Mouse (Mus musculus): ENCODE data around the gene Spata31d1a. TPM values are rescaled to one million over a fixed set of nuclear protein-coding genes. Genes with fewer than 3 reads are reported as not detected.

The Spata31d1a gene
- polyA plus RNA-seq, 1 experiment from 2014 or later = 0.13 TPM

DNA sequence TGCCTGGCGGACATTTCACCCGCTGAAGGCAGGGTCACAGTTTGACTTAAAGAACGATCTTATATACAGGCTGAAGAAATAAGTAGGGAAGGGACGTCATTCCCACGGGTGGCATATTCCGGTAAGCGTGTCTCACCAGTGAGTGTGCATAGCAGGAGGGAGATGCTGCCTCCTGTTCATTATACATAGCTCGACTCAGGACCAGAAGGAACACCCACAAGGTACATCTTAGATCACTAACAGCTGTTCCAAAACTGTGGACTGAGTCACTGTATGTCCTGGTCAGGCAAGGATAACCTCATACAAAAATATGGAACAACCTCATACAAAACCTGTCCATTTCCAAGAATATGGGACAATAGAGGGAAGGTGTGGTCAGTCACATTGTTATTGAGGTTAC, 11.0 kb downstream of the Spata31d1a start:
- H3K4me1 ChIP-seq = no peaks in the 10 kb centered on the region
- H3K4me3 ChIP-seq (replicated peaks) = no peak overlapping the region

DNA sequence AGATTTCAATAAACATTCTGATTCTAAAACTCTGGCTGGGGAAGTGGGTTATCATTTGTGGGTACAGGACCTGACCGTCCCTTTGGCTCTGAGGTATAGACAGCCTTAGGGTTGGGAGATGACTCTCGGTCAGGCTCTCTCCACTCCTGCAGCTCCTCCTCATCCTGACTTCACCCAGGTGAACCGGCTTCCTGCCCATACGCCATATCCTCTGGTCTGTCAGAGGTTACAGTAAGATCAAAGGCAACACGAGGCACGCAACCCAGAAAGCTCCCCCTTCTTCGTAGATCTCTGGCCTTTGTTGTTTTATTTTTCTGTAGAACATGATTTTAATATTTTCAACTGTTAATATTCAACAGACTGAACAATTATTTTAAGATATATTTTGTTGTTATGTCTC, 14.3 kb downstream of the Spata31d1a start:
- WGBS = 90% methylated on average over 7 of the region's 7 CpGs

More for the DNA sequence above, 11.0 kb downstream of the Spata31d1a start:
- Histone ChIP-seq H3K27me3 (replicated peaks) (no peaks in the 10 kb centered on the region), H3K4me2 (no peak overlapping the region), H3K9ac (replicated peaks) (no peak overlapping the region), H3K9me3 (replicated peaks) (no peaks in the 10 kb centered on the region), H3K36me3 (no peaks in the 10 kb centered on the region), H3K27ac (replicated peaks) (no peak overlapping the region)
- 89% methylated on average over 8 of the region's 8 CpGs for WGBS
- ATAC-seq (ENCODE audit: low FRiP score) = no peak

DNA sequence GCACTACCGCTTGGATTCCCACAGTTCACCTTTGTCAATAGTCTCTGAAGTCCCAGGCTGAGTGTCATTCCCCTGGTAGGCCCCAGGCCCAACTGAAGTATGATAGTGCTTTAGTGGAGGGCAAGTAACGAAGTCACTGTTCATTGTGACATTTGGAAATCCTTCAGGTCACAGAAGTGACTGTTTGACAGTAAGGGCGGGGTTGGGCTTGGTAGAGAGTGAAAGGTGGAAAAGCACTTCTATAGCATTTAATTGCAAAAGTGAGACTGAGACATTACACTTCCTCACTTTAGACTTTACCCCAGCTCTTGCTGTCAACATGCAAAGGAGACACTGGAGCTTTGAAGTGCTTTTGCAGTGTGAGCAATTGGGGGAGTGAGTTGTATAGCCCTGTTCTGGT, 16.1 kb downstream of the Spata31d1a start, which contains the start of gene 4921517D22Rik:
Gene 4921517D22Rik, minus strand, starts transcription at position 101 of the 400 bp plus-strand sequence.
- Histone ChIP-seq H3K27me3 (replicated peaks) (no peaks in the 10 kb centered on the region), H3K4me3 (replicated peaks) (no peak within 1 kb of the TSS), H3K27ac (replicated peaks) (no peak within 1 kb of the TSS), H3K36me3 (no peaks in the 10 kb centered on the region), H3K4me2 (no peak within 1 kb of the TSS), H3K9ac (replicated peaks) (no peak within 1 kb of the TSS), H3K9me3 (replicated peaks) (no peaks in the 10 kb centered on the region), H3K4me1 (no peaks in the 10 kb centered on the region)
- WGBS = 93% methylated on average over 3 of the region's 3 CpGs
- ATAC-seq (ENCODE audit: low FRiP score) = no peak

More for the DNA sequence above, 14.3 kb downstream of the Spata31d1a start:
- Histone ChIP-seq H3K4me2 (no peak overlapping the region), H3K4me1 (no peaks in the 10 kb centered on the region), H3K4me3 (replicated peaks) (no peak overlapping the region), H3K27ac (replicated peaks) (no peak overlapping the region), H3K27me3 (replicated peaks) (no peaks in the 10 kb centered on the region), H3K36me3 (no peaks in the 10 kb centered on the region), H3K9me3 (replicated peaks) (no peaks in the 10 kb centered on the region), H3K9ac (replicated peaks) (no peak overlapping the region)
- no peak for ATAC-seq (ENCODE audit: low FRiP score)

DNA sequence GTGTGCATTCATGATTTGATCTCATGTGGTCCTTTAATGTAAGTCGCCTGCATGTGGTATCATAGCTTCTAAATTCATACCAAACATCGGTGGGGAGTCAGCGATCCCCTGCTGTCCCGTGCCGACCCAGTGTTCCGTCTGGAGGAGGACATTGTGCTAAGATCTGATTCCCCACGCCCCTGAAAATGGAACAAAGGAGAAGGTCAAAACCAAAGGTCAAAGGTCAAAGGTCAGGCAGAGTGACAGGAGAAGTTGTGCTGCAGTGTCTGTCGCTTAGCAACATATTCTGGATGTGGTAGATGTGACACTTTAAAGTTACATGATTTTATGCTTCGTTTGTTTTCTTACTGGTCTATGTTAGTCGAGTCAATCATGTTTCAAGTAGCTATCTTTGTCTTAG, 18.7 kb downstream of the Spata31d1a start:
- H3K9me3 ChIP-seq (replicated peaks) = no peaks in the 10 kb centered on the region
- 20% methylated on average over 10 of the region's 10 CpGs for WGBS

GRCm38 (mm10) chr13:59690576-59690975, 19.6 kb downstream of the Spata31d1a start:
- H3K27me3 ChIP-seq (replicated peaks) = no peaks in the 10 kb centered on the region
- 89% methylated on average over 7 of the region's 7 CpGs for WGBS
- H3K9ac ChIP-seq (replicated peaks) = no peak overlapping the region
- no peak overlapping the region for H3K4me2 ChIP-seq
- H3K9me3 ChIP-seq (replicated peaks) = no peaks in the 10 kb centered on the region
- no peaks in the 10 kb centered on the region for H3K36me3 ChIP-seq
- H3K4me3 ChIP-seq (replicated peaks) = no peak overlapping the region
- ATAC-seq (ENCODE audit: low FRiP score) = no peak
- H3K27ac ChIP-seq (replicated peaks) = no peak overlapping the region
- H3K4me1 ChIP-seq = no peaks in the 10 kb centered on the region

More for the DNA sequence above, 18.7 kb downstream of the Spata31d1a start:
- no peaks in the 10 kb centered on the region for H3K27me3 ChIP-seq (replicated peaks)
- H3K4me2 ChIP-seq = no peak overlapping the region
- no peaks in the 10 kb centered on the region for H3K4me1 ChIP-seq
- no peak for ATAC-seq (ENCODE audit: low FRiP score)
- no peak overlapping the region for H3K4me3 ChIP-seq (replicated peaks)
- no peak overlapping the region for H3K27ac ChIP-seq (replicated peaks)
- H3K9ac ChIP-seq (replicated peaks) = no peak overlapping the region
- H3K36me3 ChIP-seq = no peaks in the 10 kb centered on the region

DNA sequence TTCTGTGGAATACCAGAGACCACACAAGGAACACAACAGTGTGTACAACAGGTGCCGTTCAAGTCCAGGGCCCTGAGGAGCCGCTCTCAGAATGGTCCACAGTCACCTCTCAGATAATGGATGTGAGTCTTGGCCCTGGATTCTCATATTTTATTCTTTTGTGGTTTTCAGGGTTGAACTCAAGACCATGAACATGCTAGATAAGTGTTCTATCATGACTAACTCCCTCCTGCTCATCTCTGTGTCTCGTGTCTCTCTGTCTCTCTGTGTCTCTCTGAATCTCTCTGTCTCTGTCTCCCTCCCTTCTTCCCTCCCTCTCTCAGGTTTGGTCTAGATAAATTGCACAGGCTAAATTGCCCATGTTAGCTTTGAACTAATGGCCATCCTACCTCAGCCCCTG, 20.3 kb downstream of the Spata31d1a start:
- Histone ChIP-seq H3K9me3 (replicated peaks) (no peaks in the 10 kb centered on the region), H3K9ac (replicated peaks) (no peak overlapping the region), H3K36me3 (no peaks in the 10 kb centered on the region), H3K4me2 (no peak overlapping the region), H3K27ac (replicated peaks) (no peak overlapping the region), H3K27me3 (replicated peaks) (no peaks in the 10 kb centered on the region), H3K4me3 (replicated peaks) (no peak overlapping the region), H3K4me1 (no peaks in the 10 kb centered on the region)
- ATAC-seq (ENCODE audit: low FRiP score) = no peak
- 93% methylated on average over 3 of the region's 3 CpGs for WGBS

- H3K27me3 ChIP-seq (replicated peaks) = no peaks in the 10 kb centered on the region
- WGBS = 91% methylated on average over 9 of the region's 9 CpGs
Measured at GRCm38 (mm10) chr13:59689313-59689712, 20.8 kb downstream of the Spata31d1a start.

DNA sequence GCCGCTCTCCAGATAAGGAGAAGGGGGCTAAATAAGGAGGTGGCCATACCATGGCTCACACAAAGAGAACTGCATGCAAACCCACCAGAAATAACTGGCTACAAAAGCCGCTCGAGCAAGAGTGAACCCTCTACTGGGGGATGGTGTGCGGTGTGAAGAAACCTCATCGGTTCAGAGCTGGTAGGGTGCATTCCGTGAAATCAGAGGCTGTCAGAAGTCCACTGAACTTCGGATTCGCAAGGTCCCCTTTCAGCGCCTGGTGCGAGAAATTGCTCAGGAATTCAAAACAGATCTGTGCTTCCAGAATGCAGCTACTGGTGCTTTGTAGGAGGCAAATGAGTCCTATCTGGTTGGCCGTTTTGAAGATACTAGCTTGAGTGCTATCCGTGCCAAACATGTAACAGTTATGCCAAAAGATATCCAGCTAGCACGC, 21.8 kb downstream of the Spata31d1a start:
- H3K36me3 ChIP-seq = no peaks in the 10 kb centered on the region
- H3K4me1 ChIP-seq = no peaks in the 10 kb centered on the region
- no peak overlapping the region for H3K9ac ChIP-seq (replicated peaks)
- no peak for ATAC-seq (ENCODE audit: low FRiP score)
- no peak overlapping the region for H3K27ac ChIP-seq (replicated peaks)
- no peak overlapping the region for H3K4me2 ChIP-seq
- 72% methylated on average over 13 of the region's 13 CpGs for WGBS
- H3K9me3 ChIP-seq (replicated peaks) = no peaks in the 10 kb centered on the region
- no peak overlapping the region for H3K4me3 ChIP-seq (replicated peaks)
- no peaks in the 10 kb centered on the region for H3K27me3 ChIP-seq (replicated peaks)

More at GRCm38 (mm10) chr13:59689313-59689712, 20.8 kb downstream of the Spata31d1a start:
- no peaks in the 10 kb centered on the region for H3K9me3 ChIP-seq (replicated peaks)
- ATAC-seq (ENCODE audit: low FRiP score) = no peak
- H3K9ac ChIP-seq (replicated peaks) = no peak overlapping the region
- H3K27ac ChIP-seq (replicated peaks) = no peak overlapping the region
- H3K4me1 ChIP-seq = no peaks in the 10 kb centered on the region
- no peak overlapping the region for H3K4me3 ChIP-seq (replicated peaks)
- no peak overlapping the region for H3K4me2 ChIP-seq
- no peaks in the 10 kb centered on the region for H3K36me3 ChIP-seq

GRCm38 (mm10) chr13:59685236-59685635, 24.9 kb downstream of the Spata31d1a start:
- Histone ChIP-seq H3K9me3 (replicated peaks) (no peaks in the 10 kb centered on the region), H3K9ac (replicated peaks) (no peak overlapping the region), H3K4me3 (replicated peaks) (no peak overlapping the region), H3K4me2 (no peak overlapping the region), H3K4me1 (no peaks in the 10 kb centered on the region), H3K27me3 (replicated peaks) (no peaks in the 10 kb centered on the region), H3K27ac (replicated peaks) (no peak overlapping the region), H3K36me3 (no peaks in the 10 kb centered on the region)
- WGBS = 88% methylated on average over 3 of the region's 3 CpGs
- ATAC-seq (ENCODE audit: low FRiP score) = no peak

- no peak overlapping the region for H3K27ac ChIP-seq (replicated peaks)
- no peaks in the 10 kb centered on the region for H3K36me3 ChIP-seq
- no peak overlapping the region for H3K4me2 ChIP-seq
- H3K4me1 ChIP-seq = no peaks in the 10 kb centered on the region
- no peak for ATAC-seq (ENCODE audit: low FRiP score)
- no peak overlapping the region for H3K4me3 ChIP-seq (replicated peaks)
- H3K27me3 ChIP-seq (replicated peaks) = no peaks in the 10 kb centered on the region
- H3K9ac ChIP-seq (replicated peaks) = no peak overlapping the region
- 37% methylated on average over 7 of the region's 7 CpGs for WGBS
- H3K9me3 ChIP-seq (replicated peaks) = no peaks in the 10 kb centered on the region
Measured at GRCm38 (mm10) chr13:59682629-59683028, 27.5 kb downstream of the Spata31d1a start.

- ATAC-seq (ENCODE audit: low FRiP score) = no peak
- Histone ChIP-seq H3K4me1 (no peaks in the 10 kb centered on the region), H3K36me3 (no peaks in the 10 kb centered on the region), H3K27ac (replicated peaks) (no peak overlapping the region), H3K4me2 (no peak overlapping the region), H3K4me3 (replicated peaks) (no peak overlapping the region), H3K9me3 (replicated peaks) (no peaks in the 10 kb centered on the region), H3K27me3 (replicated peaks) (no peaks in the 10 kb centered on the region), H3K9ac (replicated peaks) (no peak overlapping the region)
- 76% methylated on average over 4 of the region's 4 CpGs for WGBS
Measured at GRCm38 (mm10) chr13:59679908-59680307, 30.2 kb downstream of the Spata31d1a start.

GRCm38 (mm10) chr13:59679306-59679705, 30.8 kb downstream of the Spata31d1a start:
- no peak overlapping the region for H3K9ac ChIP-seq (replicated peaks)
- no peaks in the 10 kb centered on the region for H3K9me3 ChIP-seq (replicated peaks)
- H3K36me3 ChIP-seq = no peaks in the 10 kb centered on the region
- no peaks in the 10 kb centered on the region for H3K27me3 ChIP-seq (replicated peaks)
- H3K4me1 ChIP-seq = peaks cover 6% of the 10 kb centered on the region
- H3K27ac ChIP-seq (replicated peaks) = no peak overlapping the region
- ATAC-seq (ENCODE audit: low FRiP score) = no peak
- 55% methylated on average over 4 of the region's 4 CpGs for WGBS
- no peak overlapping the region for H3K4me2 ChIP-seq
- no peak overlapping the region for H3K4me3 ChIP-seq (replicated peaks)

All from neural tube, embryonic 15.5 days (tissue).